Mouse (Mus musculus) small intestine, adult 2 months (tissue): ENCODE measurements around the gene Cldn4.

Source experiments
- CTCF ChIP-seq: fragments of 200-500 bp; IDR thresholded peaks from 2 replicates; pipeline ENCODE4 v1.5.1; 2012; ENCODE audit warnings: low read depth, mild to moderate bottlenecking, control low read depth, inconsistent platforms, low read length, moderate library complexity, mixed read lengths; ENCODE audit not compliant: insufficient replicate concordance, insufficient read length; ENCODE audit errors: extremely low read depth
- POLR2A ChIP-seq: fragments of 200-500 bp; IDR thresholded peaks from 2 replicates; pipeline ENCODE4 v1.6.1; 2012; ENCODE audit warnings: low read depth, mild to moderate bottlenecking, control low read depth, inconsistent platforms, low read length, moderate library complexity

DNA sequence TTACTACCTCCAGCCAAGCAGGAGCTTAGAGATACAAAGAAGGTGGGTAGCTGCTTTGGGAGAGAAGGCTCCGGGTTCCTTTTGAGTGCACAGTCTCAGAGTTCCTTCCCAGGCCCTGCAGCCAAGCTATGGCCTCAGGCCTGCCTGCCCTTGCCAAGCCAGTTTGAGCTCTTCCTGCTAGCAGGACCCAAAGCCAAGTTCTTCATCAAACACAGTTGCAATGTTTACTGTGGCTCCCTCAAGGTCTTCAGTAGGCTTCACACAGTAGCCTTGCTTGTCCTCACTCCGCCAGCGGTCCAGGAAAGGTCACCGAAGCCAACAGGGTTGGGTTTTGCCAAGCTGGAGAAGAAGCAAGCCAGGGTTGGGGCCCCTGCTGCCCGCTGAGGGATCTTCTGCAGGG is 45.8 kb upstream of the Cldn4 start:
- no peak for TF ChIP-seq CTCF
- no peak for TF ChIP-seq POLR2A
